Mouse (Mus musculus) gastrocnemius, postnatal 14 days (tissue): Measurements from ENCODE around the gene Vmn1r205. TPM values are rescaled to one million over a fixed set of nuclear protein-coding genes. Genes with fewer than 3 reads are reported as not detected.
"Not testable (repeated sequence)": the region's sequence is repeated elsewhere in the genome, so short reads cannot be mapped to it uniquely, and the experiment has no call there.

Experiments used
- DNase-seq: peaks from one replicate; pipeline ENCODE4 v3.0.0; 2021; ENCODE audit warnings: mixed read lengths
- intact Hi-C: fragments of 180-260 bp; cut with DNase I; formaldehyde crosslinking; loops from one replicate; pipeline ENCODE4 v1.15.1; 2025; ENCODE audit warnings: low total_unique reads
- long read RNA-seq, 2 experiments: library from polyadenylated mRNA; stranded (forward); transcript quantifications; one replicate each; pipeline ENCODE4 v2.0.0; 2021
- total RNA-seq, 2 experiments: library from RNA; stranded (reverse); gene quantifications; 2 replicates each; pipeline ENCODE4 v1.2.3; 2021

The Vmn1r205 gene
- total RNA-seq, result not detected
- long read RNA-seq, experiment 1, result 0 reads
- long read RNA-seq, experiment 2, result 0 reads

- DNase-seq, result no peak
- intact Hi-C loops, result no loop called here
These were observed at the start of gene Vmn1r205 for GRCm38 (mm10) chr13:22592900-22593299. Vmn1r205 (minus strand) TSS chr13:22593000.

GRCm38 (mm10) chr13:22624151-22624550, 31.4 kb upstream of the Vmn1r205 start, which contains the start of gene Vmn1r206:
Vmn1r206 (minus strand) TSS chr13:22624251.
- intact Hi-C loops, result not testable (repeated sequence)

GRCm38 (mm10) chr13:22583336-22583735, 9.5 kb downstream of the Vmn1r205 start:
- intact Hi-C loops, DNase-seq: not testable (repeated sequence)

More at GRCm38 (mm10) chr13:22624151-22624550, 31.4 kb upstream of the Vmn1r205 start, which contains the start of gene Vmn1r206:
- DNase-seq, result not testable (repeated sequence)

DNA sequence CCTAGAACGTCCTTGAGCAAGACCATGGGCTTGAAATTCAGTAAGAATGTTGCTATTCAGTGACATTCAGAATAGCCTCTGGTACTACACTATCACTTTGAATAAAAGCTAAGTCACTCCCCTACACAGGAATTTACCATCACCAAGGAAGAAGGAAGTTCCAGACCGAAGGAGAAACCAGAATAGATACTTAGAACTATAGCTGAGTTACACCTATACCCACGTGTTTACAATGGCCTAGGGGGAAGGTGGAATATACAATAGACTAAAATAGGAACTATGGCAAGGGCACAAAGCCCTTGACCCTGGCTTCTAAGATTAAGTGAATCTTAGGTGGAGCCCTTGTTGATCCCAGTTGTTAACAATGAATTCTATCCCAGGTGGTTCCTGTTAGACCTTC, 17.9 kb downstream of the Vmn1r205 start:
- intact Hi-C loops, DNase-seq: not testable (repeated sequence)

GRCm38 (mm10) chr13:22552898-22553297, 39.9 kb downstream of the Vmn1r205 start, which contains the start of gene Vmn1r204:
Vmn1r204 (plus strand) TSS chr13:22553198.
- intact Hi-C loops, DNase-seq: not testable (repeated sequence)

Other genes with a start within 250 kb of the Vmn1r205 start
- not detected for gene Vmn1r198, start 242.6 kb downstream of the Vmn1r205 start, total RNA-seq
- gene Vmn1r199, start 213.2 kb downstream of the Vmn1r205 start, total RNA-seq, result not detected
- gene Vmn1r200, start 202.6 kb downstream of the Vmn1r205 start, total RNA-seq, result not detected
- not detected for gene Vmn1r201, start 121.1 kb downstream of the Vmn1r205 start, total RNA-seq
- gene Vmn1r202, start 87.6 kb downstream of the Vmn1r205 start, total RNA-seq, result not detected
- gene Vmn1r203, start 74.9 kb downstream of the Vmn1r205 start, total RNA-seq, result not detected
- not detected for gene Vmn1r204, start 39.8 kb downstream of the Vmn1r205 start, total RNA-seq
- not detected for gene Vmn1r206, start 31.3 kb upstream of the Vmn1r205 start, total RNA-seq
- gene Vmn1r207-ps, start 136.6 kb upstream of the Vmn1r205 start, total RNA-seq, result not detected
- not detected for gene Vmn1r208, start 184.4 kb upstream of the Vmn1r205 start, total RNA-seq
- gene Vmn1r209, start 216.7 kb upstream of the Vmn1r205 start, total RNA-seq, result not detected
- not detected for gene Vmn1r210, start 238.3 kb upstream of the Vmn1r205 start, total RNA-seq